Mouse (Mus musculus) spleen, postnatal 10 days (tissue): ENCODE data around the gene Cbln1.

Experiments used
- DNase-seq, 2 experiments: peaks; one replicate each; pipeline ENCODE4 v3.0.0; 2021 to 2022; ENCODE audit warnings: low spot score in 2 of 2

Gene Cbln1

DNA sequence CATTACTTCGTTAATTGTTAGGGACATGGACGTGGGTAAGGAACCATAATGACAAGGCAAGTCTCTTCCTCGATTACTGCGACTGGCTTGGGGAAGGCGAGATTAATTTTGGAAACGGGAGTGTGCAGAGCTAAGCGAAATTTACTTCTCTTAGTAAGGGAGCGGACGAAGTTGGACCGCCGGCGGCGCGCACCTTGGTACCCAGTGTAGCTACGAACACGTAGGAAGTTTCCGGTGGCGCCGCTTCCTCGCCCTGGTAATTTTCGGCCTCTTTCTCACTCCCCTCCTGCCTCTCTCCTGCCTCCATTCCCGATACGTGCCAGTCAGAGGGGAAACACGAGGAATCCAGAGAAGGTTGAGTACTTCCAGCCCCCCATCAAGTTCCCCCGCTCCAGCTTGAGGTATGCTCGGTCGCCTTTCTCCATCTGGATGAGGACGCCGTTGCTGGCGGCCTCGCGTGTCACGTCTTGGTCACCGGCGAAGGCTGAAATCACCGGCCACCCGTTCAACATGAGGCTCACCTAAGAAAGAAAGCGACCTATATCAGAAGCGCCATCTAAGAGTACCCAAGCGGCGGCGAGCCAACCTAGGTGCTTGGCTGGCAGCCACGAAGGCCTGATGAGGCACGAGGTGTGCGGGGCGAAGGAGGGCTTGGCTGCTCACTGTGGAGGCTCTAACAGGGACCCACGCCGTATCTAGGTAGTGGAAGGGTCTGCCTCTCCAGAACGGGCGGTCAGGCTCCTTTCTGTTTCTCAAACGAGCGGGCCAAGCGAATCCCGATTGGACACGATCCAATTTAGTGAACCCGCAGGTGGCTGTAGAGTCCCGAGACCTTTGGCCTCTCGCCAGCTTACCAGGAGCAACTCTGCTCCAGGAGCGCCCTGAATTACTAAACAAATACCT, 2.2 kb downstream of the Cbln1 start:
- no peak for DNase-seq

DNA sequence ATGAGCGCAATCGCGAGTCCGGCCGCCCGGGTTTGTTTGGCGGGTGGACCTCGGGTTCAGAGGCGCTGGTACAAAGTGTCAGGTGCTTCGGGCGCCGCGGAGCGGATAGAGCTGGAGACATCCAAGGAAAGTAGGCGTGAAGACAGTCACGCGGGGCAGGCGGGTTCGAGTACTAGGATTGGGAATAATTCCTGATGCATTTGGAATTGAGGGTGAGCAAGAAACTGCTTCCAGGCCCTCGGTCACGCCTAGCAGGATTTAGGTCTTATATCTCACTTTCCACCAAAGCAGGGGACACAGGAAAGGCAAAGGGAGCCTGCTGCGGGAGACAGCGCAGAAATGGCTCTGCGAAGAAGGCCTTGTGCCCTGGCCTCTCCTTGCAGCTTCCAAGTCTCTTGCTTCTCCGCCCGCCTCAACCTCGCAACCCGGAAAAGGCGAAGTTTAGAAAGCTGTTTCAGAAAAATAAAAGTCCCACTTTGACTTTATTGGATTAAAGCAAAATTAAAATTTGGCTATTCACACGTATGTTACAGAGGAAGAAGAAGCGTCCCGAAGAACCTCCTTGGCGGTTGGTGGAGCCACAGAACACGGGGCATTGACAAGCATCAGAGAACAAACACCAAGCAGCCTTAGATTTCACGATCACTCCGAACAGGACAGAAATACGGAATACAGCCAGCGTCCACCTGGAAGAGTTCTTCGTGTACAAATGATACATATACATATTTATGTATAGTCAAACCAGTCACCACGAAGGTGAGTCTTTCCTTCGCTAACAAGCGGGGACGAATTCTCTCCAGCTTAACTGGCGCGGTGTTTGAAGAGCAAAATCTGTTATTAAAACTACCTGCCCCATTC, 3.2 kb downstream of the Cbln1 start:
- DNase-seq = no peak

DNA sequence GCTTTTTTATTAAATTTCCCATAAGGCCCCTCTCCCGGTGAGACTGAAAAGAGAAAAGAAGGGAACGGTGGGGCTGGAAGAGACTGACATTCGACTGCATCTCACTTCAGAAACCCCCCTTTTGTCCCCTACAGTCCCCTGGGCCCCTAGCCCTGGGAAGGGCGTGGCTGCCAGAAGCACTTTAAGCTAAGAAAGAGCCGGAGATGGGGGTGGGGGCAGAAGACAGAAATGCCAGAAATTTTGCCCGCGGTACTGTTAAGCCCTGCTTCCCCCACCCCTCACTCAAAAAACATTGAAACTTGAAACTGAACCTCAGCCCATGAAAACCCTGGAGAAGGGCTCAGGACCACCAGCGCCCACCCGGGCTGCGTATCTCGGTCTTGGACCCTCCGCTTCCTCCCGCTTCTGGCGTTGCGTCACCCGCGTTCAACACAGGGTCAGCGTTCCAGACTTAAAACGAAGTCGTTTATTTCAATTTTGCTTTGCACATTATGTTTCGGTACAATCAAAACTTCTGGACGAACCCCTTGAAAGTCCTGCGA, 3.9 kb downstream of the Cbln1 start:
- DNase-seq = no peak

GRCm38 (mm10) chr8:87467906-87468305, 4.5 kb downstream of the Cbln1 start:
- no peak for DNase-seq

GRCm38 (mm10) chr8:87466936-87467602, 5.3 kb downstream of the Cbln1 start:
- DNase-seq = no peak

DNA sequence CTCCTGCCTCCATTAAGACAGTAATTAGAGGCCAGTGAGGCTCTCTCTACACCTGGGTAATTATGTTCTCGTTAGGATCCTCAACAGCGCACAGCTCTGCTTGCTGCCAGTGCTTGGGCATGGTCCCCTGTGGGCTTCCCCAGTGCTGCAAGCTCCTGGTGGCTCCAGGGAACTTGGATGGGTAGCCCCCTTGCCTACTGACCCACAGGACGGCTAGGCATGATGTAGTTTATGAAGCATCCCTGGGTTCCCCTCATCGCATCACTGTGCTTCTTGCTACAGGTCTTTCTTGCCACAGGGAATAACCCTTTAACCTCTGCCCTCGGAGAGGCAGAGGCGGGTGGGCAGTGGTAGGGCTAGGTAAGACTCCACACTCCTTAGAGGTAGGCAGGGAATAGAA, 6.1 kb downstream of the Cbln1 start:
- no peak for DNase-seq

- DNase-seq = no peak
Observed at GRCm38 (mm10) chr8:87464446-87464845, 8.0 kb downstream of the Cbln1 start.

DNA sequence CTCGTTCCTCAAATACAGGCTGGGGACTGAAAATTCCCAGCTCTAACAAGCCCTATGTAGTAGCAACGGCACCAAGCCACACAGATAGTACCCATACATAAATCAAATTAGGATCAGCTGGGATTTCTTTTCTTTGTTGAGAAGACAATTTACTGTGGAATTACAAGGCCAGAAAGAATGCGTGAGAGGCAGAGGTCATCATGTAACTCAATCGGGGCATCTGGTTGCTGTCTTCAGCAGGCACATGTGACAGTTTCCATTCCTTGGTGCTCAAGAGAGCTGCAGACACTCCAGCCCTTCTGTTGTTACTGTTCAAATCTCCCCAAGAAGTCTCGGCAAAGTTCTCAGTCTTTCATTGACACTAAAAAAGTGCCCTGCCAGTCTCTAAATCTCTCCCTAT, 10.6 kb downstream of the Cbln1 start:
- no peak for DNase-seq

DNA sequence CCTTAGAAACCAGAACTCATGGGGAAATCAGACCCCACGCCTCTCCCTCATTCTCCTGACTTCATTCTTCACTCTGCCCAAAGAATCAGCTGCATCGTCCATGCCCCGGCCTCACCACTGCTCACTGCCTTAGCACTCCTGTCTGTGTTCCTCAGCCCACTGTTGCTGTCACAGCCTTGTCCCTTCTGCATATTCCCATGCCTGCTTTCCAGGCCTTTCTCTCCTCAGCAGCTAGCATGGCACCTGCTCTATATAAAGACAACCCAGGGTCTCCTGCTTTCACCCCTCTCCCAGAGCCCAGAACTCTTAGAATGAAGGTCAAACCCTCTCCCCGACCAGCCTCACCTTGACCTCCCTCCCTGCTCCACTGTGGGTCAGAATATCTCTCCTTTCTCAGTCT, 15.5 kb downstream of the Cbln1 start:
- DNase-seq = no peak

DNA sequence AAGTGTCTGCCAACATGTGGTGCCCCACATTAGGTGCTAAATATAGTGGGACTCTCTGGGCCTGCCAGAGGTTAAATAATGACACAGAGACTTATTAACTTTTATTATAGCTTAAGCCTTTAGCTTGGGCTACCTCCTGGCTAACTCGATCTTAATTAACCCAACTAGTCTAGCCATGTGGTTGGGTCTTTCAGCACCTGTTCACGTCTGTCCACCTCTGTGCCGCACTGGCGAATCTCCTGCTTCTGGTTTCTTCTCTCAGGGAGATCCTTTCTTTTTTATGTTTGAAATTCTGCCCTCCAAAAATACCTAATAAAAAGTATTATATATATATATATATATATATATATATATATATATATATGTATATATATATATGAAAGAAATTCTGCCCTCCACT, 19.6 kb downstream of the Cbln1 start:
- DNase-seq = no peak

DNA sequence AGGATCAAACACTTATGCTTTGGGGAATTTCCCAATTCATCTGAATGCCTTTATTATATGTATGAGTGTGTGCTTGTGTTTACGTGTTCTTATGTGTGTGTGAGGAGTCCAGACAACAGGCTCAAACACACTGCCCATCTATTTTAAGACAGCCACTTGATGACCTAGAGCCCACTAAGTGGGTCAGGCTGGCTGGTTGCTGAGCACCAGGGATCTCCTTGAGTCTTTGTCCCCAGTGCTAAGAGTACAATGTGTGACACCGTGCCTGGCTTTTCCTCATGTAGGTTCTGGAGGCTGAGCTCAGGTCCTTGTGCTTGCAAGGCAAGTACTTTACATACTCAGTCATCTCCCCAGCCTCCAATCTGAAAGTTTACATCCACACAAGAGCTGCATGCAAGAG, 20.7 kb downstream of the Cbln1 start:
- DNase-seq = no peak

- DNase-seq = no peak
Observed at GRCm38 (mm10) chr8:87434592-87434991, 37.8 kb downstream of the Cbln1 start.

DNA sequence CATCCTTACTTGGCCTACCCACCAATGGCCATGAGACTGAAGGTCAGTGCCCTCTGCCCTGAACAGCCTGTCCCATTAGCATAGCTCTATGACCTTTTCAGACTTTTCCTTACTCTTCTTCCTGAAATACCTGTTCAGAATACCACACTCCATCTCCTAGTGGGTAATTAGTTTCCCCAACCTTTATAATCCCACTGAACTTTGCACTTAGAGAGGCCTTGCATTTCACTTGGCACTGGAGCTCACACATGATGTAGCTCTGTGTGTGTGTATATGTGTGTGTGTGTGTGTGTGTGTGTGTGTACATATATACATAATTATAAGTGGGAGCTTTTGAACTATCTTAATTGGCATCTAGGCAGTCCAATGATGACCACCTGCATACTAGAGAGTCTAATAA, 45.2 kb downstream of the Cbln1 start:
- DNase-seq = no peak

GRCm38 (mm10) chr8:87424706-87425105, 47.7 kb downstream of the Cbln1 start:
- DNase-seq = no peak

- DNase-seq = no peak
Observed at GRCm38 (mm10) chr8:87421697-87422096, 50.7 kb downstream of the Cbln1 start.
